Mouse (Mus musculus) heart, adult 2 months (tissue): ENCODE measurements around the gene Rdm1. TPM values are rescaled to one million over a fixed set of nuclear protein-coding genes. Genes with fewer than 3 reads are reported as not detected.
"Not testable (repeated sequence)": the region's sequence is repeated elsewhere in the genome, so short reads cannot be mapped to it uniquely, and the experiment has no call there.

ENCODE experiments used
- DNase-seq, 2 experiments: peaks; one replicate each; pipeline ENCODE4 v3.0.0; 2021
- H3K27ac ChIP-seq: fragments of 200-600 bp; 2 replicates; pipeline ENCODE4 v1.8.1; 2022
- H3K27me3 ChIP-seq: fragments of 200-500 bp; 2 replicates; pipeline ENCODE4 v1.6.1; 2012; ENCODE audit warnings: mild to moderate bottlenecking, low read length, inconsistent platforms, mixed read lengths; ENCODE audit not compliant: control insufficient read depth, insufficient read depth
- H3K36me3 ChIP-seq: fragments of 200-500 bp; 2 replicates; pipeline ENCODE4 v1.6.1; 2012; ENCODE audit warnings: low read length, inconsistent platforms; ENCODE audit not compliant: control insufficient read depth, insufficient read depth
- H3K4me1 ChIP-seq: fragments of 200-500 bp; 2 replicates; pipeline ENCODE4 v1.6.1; 2011; ENCODE audit warnings: low read length; ENCODE audit not compliant: control insufficient read depth, insufficient read depth
- H3K4me3 ChIP-seq: fragments of 200-600 bp; 2 replicates; pipeline ENCODE4 v1.8.1; 2022
- H3K79me2 ChIP-seq: fragments of 200-500 bp; replicated peaks from 2 replicates; pipeline ENCODE4 v1.6.1; 2012; ENCODE audit warnings: mild to moderate bottlenecking, inconsistent platforms, low read length, moderate library complexity, mixed read lengths; ENCODE audit not compliant: control insufficient read depth, insufficient read depth
- H3K9ac ChIP-seq: fragments of 200-500 bp; 2 replicates; pipeline ENCODE4 v1.6.1; 2012; ENCODE audit warnings: low read depth, mild to moderate bottlenecking, control low read depth, inconsistent platforms, low read length, mixed read lengths
- CTCF ChIP-seq: fragments of 200-600 bp; IDR thresholded peaks from 2 replicates; pipeline ENCODE4 v1.8.1; 2022; ENCODE audit warnings: antibody characterized with exemption, mild to moderate bottlenecking, moderate library complexity
- EP300 ChIP-seq: fragments of 200-500 bp; IDR thresholded peaks from 2 replicates; pipeline ENCODE4 v1.6.1; 2011; ENCODE audit warnings: low read depth, low read length, control low read depth; ENCODE audit not compliant: insufficient read depth
- POLR2A ChIP-seq: fragments of 200-500 bp; IDR thresholded peaks from 2 replicates; pipeline ENCODE4 v1.6.1; 2011; ENCODE audit warnings: mild to moderate bottlenecking, low read depth, low read length, control low read depth; ENCODE audit not compliant: insufficient read depth
- WGBS: fragments of 180-500 bp; shearing (Covaris S2); methylation state at CpG from one replicate; pipeline ENCODE4 v1.1.7; 2018; 5-methylcytosine and 5-hydroxymethylcytosine counted together
- intact Hi-C: fragments of 180-260 bp; cut with DNase I; formaldehyde crosslinking; loops from one replicate; pipeline ENCODE4 v1.15.1; 2025
- polyA plus RNA-seq: library from polyadenylated mRNA; depleted of rRNA; stranded (reverse); fragments of >200 nt; gene quantifications from 2 replicates; pipeline ENCODE4 v1.2.3, GENCODE M21; 2012
- total RNA-seq, 2 experiments: library from RNA; stranded (reverse); gene quantifications; 2 replicates each; pipeline ENCODE4 v1.2.3; 2021

The Rdm1 gene
- total and polyA plus RNA-seq, 3 experiments = 42.3 to 49.5 (median 45.6) TPM

DNA sequence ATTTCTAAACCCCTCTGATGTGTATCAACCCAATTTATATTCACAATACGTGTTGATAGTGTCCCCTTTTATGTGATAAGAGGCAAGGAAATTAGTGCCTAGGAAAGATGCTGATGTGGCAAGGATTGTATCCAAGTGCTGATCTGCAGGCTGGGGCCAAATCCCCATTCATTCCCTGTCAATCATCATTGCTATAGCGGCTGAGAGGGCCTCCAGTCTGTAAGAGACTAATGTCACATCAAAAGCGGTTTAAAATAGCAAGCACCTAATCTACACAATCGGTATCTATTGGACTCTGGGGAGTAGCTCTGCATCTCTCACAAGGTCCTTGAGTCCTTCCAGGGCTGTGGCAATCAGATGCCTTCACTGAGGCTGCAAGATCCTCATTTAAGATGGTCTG is 12.9 kb upstream of the Rdm1 start:
- Histone ChIP-seq H3K4me3 (no peak overlapping the region), H3K4me1 (no peaks in the 10 kb centered on the region), H3K36me3 (no peaks in the 10 kb centered on the region), H3K79me2 (no peaks in the 10 kb centered on the region), H3K9ac (no peak overlapping the region), H3K27me3 (0 out of 2 replicates have a peak, but pooled peaks cover 3% of the 10 kb centered on the region), H3K27ac (no peak overlapping the region)
- TF ChIP-seq POLR2A (no peak), EP300 (no peak), CTCF (no peak)
- 57% methylated on average over 4 of the region's 4 CpGs for WGBS
- intact Hi-C loops = no loop called here
- no peak for DNase-seq

DNA sequence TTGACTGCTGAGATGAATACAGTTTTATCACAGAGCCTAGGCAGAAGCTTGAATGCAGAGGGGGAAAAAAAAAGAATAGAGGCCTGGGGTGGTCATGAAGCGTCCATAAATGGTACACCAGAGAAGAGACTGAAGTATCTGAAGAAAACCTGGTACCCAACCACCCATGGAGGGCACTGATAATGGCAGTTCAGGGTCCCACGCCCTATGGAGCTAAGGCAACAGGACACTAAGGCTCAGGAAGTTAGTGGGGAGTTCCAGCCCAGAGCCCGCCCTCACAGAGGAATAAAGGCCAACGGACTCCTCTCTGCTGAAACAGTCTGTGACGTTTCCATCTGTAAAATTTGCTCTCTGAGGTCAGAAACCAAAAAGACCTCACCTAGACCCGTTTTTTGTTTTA is 11.6 kb upstream of the Rdm1 start:
- intact Hi-C loops = no loop called here

DNA sequence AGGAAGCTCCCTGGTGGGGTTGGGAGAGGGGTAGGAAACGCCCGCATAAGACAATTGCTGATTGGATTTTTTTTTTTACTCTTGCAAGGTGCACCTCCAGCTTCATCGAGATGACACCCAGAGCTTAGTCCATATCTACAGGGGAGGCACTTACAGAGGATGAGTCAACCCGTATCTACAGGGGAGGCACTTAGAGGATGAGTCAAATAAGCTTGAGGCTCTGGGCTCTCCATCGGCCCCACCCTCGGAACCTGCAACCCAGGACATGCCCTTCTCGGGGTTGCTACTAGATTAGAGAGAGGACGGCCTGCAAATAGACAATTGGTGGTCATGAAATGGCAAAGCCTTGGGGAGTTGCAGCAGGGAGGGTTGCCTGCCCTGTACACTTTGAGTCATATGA is 10.9 kb upstream of the Rdm1 start:
- no peak for DNase-seq
- intact Hi-C loops = no loop called here
- no peaks in the 10 kb centered on the region for H3K79me2 ChIP-seq
- 75% methylated on average over 8 of the region's 8 CpGs for WGBS
- H3K4me1 ChIP-seq = no peaks in the 10 kb centered on the region
- 0 out of 2 replicates have a peak, but pooled peaks cover 3% of the 10 kb centered on the region for H3K27me3 ChIP-seq
- TF ChIP-seq POLR2A = no peak
- TF ChIP-seq CTCF = no peak
- TF ChIP-seq EP300 = no peak
- H3K4me3 ChIP-seq = no peak overlapping the region
- H3K27ac ChIP-seq = no peak overlapping the region
- no peak overlapping the region for H3K9ac ChIP-seq
- H3K36me3 ChIP-seq = no peaks in the 10 kb centered on the region

More for the DNA sequence above, 11.6 kb upstream of the Rdm1 start:
- 58% methylated on average over 6 of the region's 6 CpGs for WGBS
- no peaks in the 10 kb centered on the region for H3K79me2 ChIP-seq
- TF ChIP-seq EP300 (no peak), CTCF (no peak), POLR2A (no peak)
- no peak overlapping the region for H3K4me3 ChIP-seq
- H3K4me1 ChIP-seq = no peaks in the 10 kb centered on the region
- no peak for DNase-seq
- 0 out of 2 replicates have a peak, but pooled peaks cover 3% of the 10 kb centered on the region for H3K27me3 ChIP-seq
- no peak overlapping the region for H3K9ac ChIP-seq
- no peaks in the 10 kb centered on the region for H3K36me3 ChIP-seq
- no peak overlapping the region for H3K27ac ChIP-seq

DNA sequence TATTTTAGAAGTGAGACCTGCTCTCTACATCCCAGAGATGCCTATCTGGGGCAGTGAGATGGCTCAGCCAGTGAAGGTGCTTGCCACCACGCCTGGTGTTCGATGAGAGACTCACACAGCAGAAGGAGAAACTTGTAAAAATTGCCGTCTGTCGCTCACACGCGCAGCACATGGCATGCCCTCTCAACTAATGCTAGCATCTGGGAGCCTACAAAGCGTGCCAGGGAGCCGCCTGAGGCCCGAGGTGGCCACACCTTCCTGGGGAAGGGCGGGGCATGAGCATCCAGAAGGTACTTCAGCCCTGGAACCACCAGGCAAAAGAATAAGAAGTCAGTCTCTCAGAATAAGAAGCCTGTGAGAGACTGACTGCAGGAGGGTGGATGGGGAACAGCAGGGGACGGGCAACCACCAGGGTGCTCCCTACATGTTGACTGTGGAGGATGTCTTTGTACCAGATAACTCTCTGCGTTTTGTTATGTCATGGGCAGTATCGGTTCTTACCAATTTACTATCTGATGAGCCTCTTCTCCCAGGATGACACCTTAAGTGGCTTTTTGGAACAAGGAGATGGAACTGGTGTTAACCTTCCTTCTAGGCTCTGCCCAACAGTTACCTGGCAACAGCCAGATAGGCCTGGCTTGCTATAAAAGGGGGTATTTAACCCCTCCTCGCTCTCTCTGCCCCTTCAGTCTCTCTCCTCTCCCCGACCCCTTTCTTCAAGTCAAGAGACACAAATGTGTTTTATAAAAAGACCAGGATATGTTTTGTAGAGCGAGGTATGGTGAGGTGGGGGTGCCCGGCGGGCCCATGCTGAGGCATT is 9.8 kb upstream of the Rdm1 start:
- no peaks in the 10 kb centered on the region for H3K79me2 ChIP-seq
- H3K36me3 ChIP-seq = no peaks in the 10 kb centered on the region
- H3K9ac ChIP-seq = no peak overlapping the region
- H3K27ac ChIP-seq = no peak overlapping the region
- no peak for TF ChIP-seq EP300
- no peak for TF ChIP-seq CTCF
- no peak for TF ChIP-seq POLR2A
- 26% methylated on average over 18 of the region's 18 CpGs for WGBS
- H3K4me1 ChIP-seq = no peaks in the 10 kb centered on the region
- H3K27me3 ChIP-seq = 0 out of 2 replicates have a peak, but pooled peaks cover 3% of the 10 kb centered on the region
- no peak for DNase-seq
- H3K4me3 ChIP-seq = no peak overlapping the region
- intact Hi-C loops = no loop called here

DNA sequence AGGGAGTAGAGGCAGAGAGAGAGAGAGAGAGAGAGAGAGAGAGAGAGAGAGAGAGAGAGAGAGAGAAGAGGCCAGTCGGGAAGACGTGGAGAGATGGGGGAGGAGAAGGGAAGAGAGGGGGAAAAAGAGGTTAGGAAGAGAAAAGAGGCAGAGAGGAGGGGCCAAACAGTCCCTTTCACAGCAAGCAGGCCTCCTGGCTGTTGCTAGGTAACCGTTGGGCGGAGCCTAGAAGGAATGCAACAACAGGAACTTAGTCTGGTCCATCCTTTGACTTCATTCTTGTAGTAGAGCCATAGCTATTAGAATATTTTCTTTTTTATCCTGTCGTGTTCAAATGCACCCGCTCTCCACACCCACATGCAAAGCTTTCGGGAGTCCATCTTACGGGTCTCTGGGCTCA is 9.1 kb upstream of the Rdm1 start:
- no peaks in the 10 kb centered on the region for H3K4me1 ChIP-seq
- no peaks in the 10 kb centered on the region for H3K79me2 ChIP-seq
- H3K27me3 ChIP-seq = 0 out of 2 replicates have a peak, but pooled peaks cover 3% of the 10 kb centered on the region
- H3K36me3 ChIP-seq = no peaks in the 10 kb centered on the region
- no peak for TF ChIP-seq POLR2A
- no peak for TF ChIP-seq EP300
- no peak overlapping the region for H3K4me3 ChIP-seq
- H3K27ac ChIP-seq = no peak overlapping the region
- no peak for DNase-seq
- H3K9ac ChIP-seq = no peak overlapping the region
- 16% methylated on average over 8 of the region's 8 CpGs for WGBS
- intact Hi-C loops = no loop called here

DNA sequence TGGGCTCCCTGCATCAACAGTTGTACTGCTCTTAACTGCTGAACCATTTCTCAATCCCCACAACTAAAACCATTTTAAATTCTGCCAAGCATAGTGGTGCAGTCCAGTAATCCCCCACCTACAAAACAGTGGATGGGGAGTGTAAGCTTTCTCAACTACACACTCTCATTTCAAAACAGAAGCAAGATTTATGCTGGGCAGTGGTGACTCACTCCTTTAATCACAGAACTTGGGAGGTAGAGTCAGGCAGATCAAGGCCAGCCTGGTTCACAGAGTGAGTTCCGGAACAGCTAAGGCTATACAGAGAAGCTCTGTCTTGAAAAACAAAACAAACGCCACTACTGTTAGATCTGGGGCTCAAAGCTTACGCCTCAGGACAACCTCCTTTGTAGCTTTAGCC is 8.4 kb upstream of the Rdm1 start:
- intact Hi-C loops = no loop called here

DNA sequence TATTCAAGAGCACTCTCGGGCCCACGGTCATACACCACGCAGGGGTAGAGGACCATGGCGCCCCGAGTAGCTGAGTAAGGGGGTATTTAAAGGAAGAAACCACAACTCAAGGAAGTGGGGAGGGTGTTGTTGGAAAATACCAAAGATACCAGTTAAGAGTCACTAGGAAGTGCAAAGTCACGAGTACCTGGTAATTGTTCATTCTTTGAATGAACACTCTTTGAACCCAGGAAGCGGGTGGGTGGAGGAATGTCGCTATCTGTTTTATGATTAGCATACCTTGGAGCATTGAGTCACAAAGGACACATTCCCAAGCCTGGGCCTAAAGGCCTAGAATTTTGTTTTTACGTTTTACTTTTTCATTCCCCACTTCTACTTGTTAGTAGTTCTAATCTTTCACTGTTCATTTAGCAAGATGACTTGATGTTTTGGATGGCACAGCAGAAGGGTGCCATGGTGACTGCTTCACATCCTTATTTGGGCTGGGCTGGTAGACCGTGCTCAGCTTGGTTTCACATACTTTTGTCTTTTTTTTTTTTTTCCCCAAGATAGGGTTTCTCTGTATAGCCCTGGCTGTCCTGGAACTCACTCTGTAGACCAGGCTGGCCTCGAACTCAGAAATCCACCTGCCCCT is 6.9 kb upstream of the Rdm1 start:
- intact Hi-C loops, DNase-seq, H3K4me3 ChIP-seq, H3K27ac ChIP-seq, H3K4me1 ChIP-seq, H3K27me3 ChIP-seq, H3K79me2 ChIP-seq, H3K36me3 ChIP-seq, H3K9ac ChIP-seq: not testable (repeated sequence)
- WGBS = 77% methylated on average over 11 of the region's 11 CpGs

More for the DNA sequence above, 8.4 kb upstream of the Rdm1 start:
- Histone ChIP-seq H3K79me2 (no peaks in the 10 kb centered on the region), H3K9ac (no peak overlapping the region), H3K27ac (no peak overlapping the region), H3K4me3 (no peak overlapping the region), H3K36me3 (no peaks in the 10 kb centered on the region), H3K27me3 (0 out of 2 replicates have a peak, but pooled peaks cover 3% of the 10 kb centered on the region), H3K4me1 (no peaks in the 10 kb centered on the region)
- TF ChIP-seq POLR2A = no peak
- TF ChIP-seq CTCF = no peak
- TF ChIP-seq EP300 = no peak
- DNase-seq = no peak
- 84% methylated on average over 3 of the region's 3 CpGs for WGBS
